13 mouse cellular contexts compared by ENCODE assay signal in the genomic region with DNA sequence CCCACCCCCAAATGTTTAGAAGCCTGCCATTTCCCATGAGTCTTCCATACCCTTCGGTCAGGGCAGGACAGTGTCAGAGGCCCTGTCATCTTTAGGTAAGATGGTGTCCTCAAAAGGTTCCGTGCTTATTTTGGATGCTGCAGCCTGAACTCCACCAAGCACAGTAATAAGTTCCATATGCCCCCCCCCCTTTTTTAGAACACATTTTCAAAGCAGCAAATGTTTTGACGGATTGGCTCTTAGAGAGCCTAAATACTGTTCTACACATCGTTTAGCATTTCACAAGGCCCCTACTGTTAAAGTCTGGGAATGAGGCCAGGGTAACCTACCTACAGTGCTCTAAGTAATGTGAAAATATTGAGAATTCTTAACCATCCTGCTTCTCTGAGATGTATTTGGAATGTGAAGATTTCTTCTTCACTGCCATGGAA. TPM values are rescaled to one million over a fixed set of nuclear protein-coding genes. Genes with fewer than 3 reads are reported as not detected.
DNase-seq lines count a peak whose midpoint lies in the region; ATAC-seq lines count a peak whose summit lies in the region.
"Had no signal": no experiment of that assay in that cellular context is flagged by ENCODE, and none has a peak within 500 bp of the region (broad histone marks: within the 10 kb centered on the region; RNA-seq: fewer than 3 reads in every experiment).

No protein-coding gene starts in this region.

- no peak for DNase-seq in frontal cortex, postnatal 25 days (ENCODE audit: low spot score in 2 of 2)
- DNase-seq in lung, postnatal 4 days, result no peak
- peak; percentile 93 for DNase-seq in embryonic facial prominence, embryonic 14.5 days (ENCODE audit: low spot score)
- DNase-seq in thymus, postnatal 14 days, result no peak
- DNase-seq in testis, postnatal 10 days (ENCODE audit: low spot score), result no peak
- DNase-seq: gastrocnemius, postnatal 36 days; layer of hippocampus, adult 9-11 months had no signal

- no peaks in the 10 kb centered on the region for H3K9me3 ChIP-seq in lung, embryonic 16.5 days (ENCODE audit: control insufficient read depth, low read length)
- no peaks in the 10 kb centered on the region for H3K9me3 ChIP-seq in embryonic facial prominence, embryonic 14.5 days (ENCODE audit: control insufficient read depth, low read length)
- H3K9me3 ChIP-seq in stomach, embryonic 15.5 days, result no peaks in the 10 kb centered on the region
- H3K9me3 ChIP-seq: liver, embryonic 15.5 days; midbrain, embryonic 15.5 days had no signal

- H3K36me3 ChIP-seq in lung, embryonic 16.5 days (ENCODE audit: control insufficient read depth, insufficient read depth, low read length), result no peaks in the 10 kb centered on the region
- no peaks in the 10 kb centered on the region for H3K36me3 ChIP-seq in embryonic facial prominence, embryonic 14.5 days (ENCODE audit: control insufficient read depth, insufficient read depth, low read length)
- H3K36me3 ChIP-seq in stomach, embryonic 15.5 days, result no peaks in the 10 kb centered on the region
- H3K36me3 ChIP-seq: liver, embryonic 15.5 days; midbrain, embryonic 15.5 days had no signal

- H3K4me2 ChIP-seq in lung, embryonic 16.5 days (ENCODE audit: low read depth, low read length), result no peak overlapping the region
- no peak overlapping the region for H3K4me2 ChIP-seq in embryonic facial prominence, embryonic 14.5 days (ENCODE audit: low read depth, low read length)
- no peak overlapping the region for H3K4me2 ChIP-seq in stomach, embryonic 15.5 days
- H3K4me2 ChIP-seq: liver, embryonic 15.5 days; midbrain, embryonic 15.5 days had no signal

- WGBS in lung, embryonic 16.5 days, result 40% methylated on average over 4 of the region's 4 CpGs
- WGBS in embryonic facial prominence, embryonic 14.5 days, result 27% methylated on average over 4 of the region's 4 CpGs
- WGBS in stomach, embryonic 15.5 days, result 42% methylated on average over 4 of the region's 4 CpGs

- H3K4me1 ChIP-seq in lung, embryonic 16.5 days (replicated peaks; ENCODE audit: control insufficient read depth, insufficient read depth, low read length), result peaks cover 16% of the 10 kb centered on the region
- peaks cover 23% of the 10 kb centered on the region for H3K4me1 ChIP-seq in embryonic facial prominence, embryonic 14.5 days (ENCODE audit: control insufficient read depth, insufficient read depth, low read length)
- H3K4me1 ChIP-seq in stomach, embryonic 15.5 days, result peaks cover 6% of the 10 kb centered on the region; the same call in 1 of the 2 replicates
- H3K4me1 ChIP-seq: liver, embryonic 15.5 days; midbrain, embryonic 15.5 days had no signal

- H3K27me3 ChIP-seq in lung, embryonic 16.5 days (ENCODE audit: control insufficient read depth, insufficient read depth, low read depth, low read length), result no peaks in the 10 kb centered on the region
- H3K27me3 ChIP-seq in embryonic facial prominence, embryonic 14.5 days (replicated peaks; ENCODE audit: control insufficient read depth, insufficient read depth, low read length), result no peaks in the 10 kb centered on the region
- H3K27me3 ChIP-seq in stomach, embryonic 15.5 days (replicated peaks), result no peaks in the 10 kb centered on the region
- H3K27me3 ChIP-seq: liver, embryonic 15.5 days; midbrain, embryonic 15.5 days had no signal

- ATAC-seq in frontal cortex, adult (ENCODE audit: low TSS enrichment), result peak; percentile 88
- ATAC-seq in lung, embryonic 16.5 days (ENCODE audit: low read depth), result peak; percentile 75
- ATAC-seq in embryonic facial prominence, embryonic 14.5 days (ENCODE audit: low read depth), result peak; percentile 81
- ATAC-seq in stomach, embryonic 15.5 days (ENCODE audit: insufficient read depth, low FRiP score, low read depth), result 0 out of 2 replicates have a peak, but pooled peaks have one; percentile 31
- ATAC-seq: inflammation-experienced regulatory T-cells, adult 6 months; midbrain, embryonic 15.5 days had no signal

- no peak overlapping the region for H3K4me3 ChIP-seq in lung, embryonic 16.5 days (ENCODE audit: low read length)
- H3K4me3 ChIP-seq in embryonic facial prominence, embryonic 14.5 days (ENCODE audit: low read depth, low read length), result no peak overlapping the region
- H3K4me3 ChIP-seq in stomach, embryonic 15.5 days (replicated peaks), result no peak overlapping the region
- H3K4me3 ChIP-seq: liver, embryonic 15.5 days; midbrain, embryonic 15.5 days had no signal

- H3K27ac ChIP-seq in lung, embryonic 16.5 days (ENCODE audit: low read length), result 0 out of 2 replicates have a peak overlapping the region, but pooled peaks have one; percentile 5
- H3K27ac ChIP-seq in embryonic facial prominence, embryonic 14.5 days (replicated peaks; ENCODE audit: low read depth, low read length), result peak overlapping the region; percentile 61
- no peak overlapping the region for H3K27ac ChIP-seq in stomach, embryonic 15.5 days
- H3K27ac ChIP-seq: liver, embryonic 15.5 days; midbrain, embryonic 15.5 days had no signal

- H3K9ac ChIP-seq in lung, embryonic 16.5 days (ENCODE audit: low read length), result no peak overlapping the region
- no peak overlapping the region for H3K9ac ChIP-seq in embryonic facial prominence, embryonic 14.5 days (ENCODE audit: low read depth, low read length)
- H3K9ac ChIP-seq in stomach, embryonic 15.5 days, result no peak overlapping the region
- H3K9ac ChIP-seq: liver, embryonic 15.5 days; midbrain, embryonic 15.5 days had no signal

RNA-seq across cellular contexts. Expression of a gene that starts 19.6 kb away (rescaled TPM):
- polyA plus RNA-seq in lung, embryonic 16.5 days (2015; fragmentation: Nextera tagmentation; extraction: Ambion mirVana), result 33.7 and 40.6 TPM in 2 replicates
- 100 and 102 TPM in 2 replicates for polyA plus RNA-seq in embryonic facial prominence, embryonic 14.5 days (2014; fragmentation: Nextera tagmentation; extraction: Ambion mirVana)
- polyA plus RNA-seq in stomach, embryonic 15.5 days (2015; fragmentation: Nextera tagmentation; extraction: Ambion mirVana), result 34.1 and 43.3 TPM in 2 replicates

Comparison
In these comparisons a context has a peak if more than half of its experiments do, and no peak if none do; other contexts are left out.
1. ATAC-seq: peak in every context shown above with its lines; median percentile 88 in frontal cortex, adult; 81 in embryonic facial prominence, embryonic 14.5 days; 75 in lung, embryonic 16.5 days; 31 in stomach, embryonic 15.5 days.